Mouse (Mus musculus): ENCODE data around the gene Tgfbrap1. TPM values are rescaled to one million over a fixed set of nuclear protein-coding genes. Genes with fewer than 3 reads are reported as not detected.

Gene Tgfbrap1
- polyA plus RNA-seq (2012) = 11.5 and 12.2 TPM in 2 replicates

DNA sequence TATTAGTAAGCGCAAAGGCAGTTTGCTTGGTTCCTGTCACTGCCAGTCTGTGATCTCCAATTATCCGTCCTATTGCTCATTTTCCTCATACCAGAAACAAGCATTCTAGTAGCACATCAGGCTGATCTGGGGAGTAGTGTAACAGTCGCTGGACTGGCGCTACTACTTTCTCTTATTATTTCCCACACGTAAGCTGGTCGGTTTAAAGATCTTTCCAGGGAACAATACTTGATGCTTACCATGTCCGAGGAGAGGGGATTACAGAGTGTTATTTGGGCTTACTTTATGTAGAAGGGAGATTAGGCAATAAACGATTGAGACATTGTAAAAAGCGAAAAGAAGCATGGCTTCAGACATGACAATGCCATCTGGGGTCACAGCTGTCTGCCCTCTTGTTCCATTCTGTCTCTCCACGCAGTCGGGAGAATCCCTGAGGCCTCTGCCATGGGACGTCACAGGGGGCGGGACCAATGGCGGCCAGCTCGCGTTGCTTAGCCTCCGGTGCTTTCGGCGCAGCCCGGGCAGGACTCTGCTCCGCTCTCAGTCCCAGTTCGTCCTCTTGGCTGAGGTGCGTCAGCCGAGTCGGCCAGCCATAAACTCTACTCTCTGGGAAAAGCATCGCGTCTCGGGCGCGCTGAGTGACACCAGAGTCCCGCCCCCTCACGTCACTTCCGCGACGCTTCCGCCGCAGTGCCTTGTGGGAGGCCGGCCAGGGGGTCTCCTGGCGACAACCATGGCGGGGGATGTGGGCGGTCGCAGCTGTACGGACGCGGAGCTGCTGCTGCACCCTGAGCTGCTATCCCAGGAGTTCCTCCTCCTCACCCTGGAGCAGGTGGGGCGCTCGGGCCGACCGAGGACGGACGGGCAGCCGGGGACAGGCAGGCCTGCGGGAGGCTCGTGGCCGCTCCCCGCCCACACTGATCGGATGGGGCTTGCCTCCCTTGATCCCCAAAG, at the start of gene Tgfbrap1, which contains the start of gene AI597479:
Gene Tgfbrap1, minus strand, starts transcription at position 607 of the 954 bp plus-strand sequence.
Gene AI597479, plus strand, starts transcription at position 680 of the 954 bp plus-strand sequence.
- TF ChIP-seq GATA1 (IDR thresholded peaks at IDR 0.05; ENCODE audit: low read length) = no peak

DNA sequence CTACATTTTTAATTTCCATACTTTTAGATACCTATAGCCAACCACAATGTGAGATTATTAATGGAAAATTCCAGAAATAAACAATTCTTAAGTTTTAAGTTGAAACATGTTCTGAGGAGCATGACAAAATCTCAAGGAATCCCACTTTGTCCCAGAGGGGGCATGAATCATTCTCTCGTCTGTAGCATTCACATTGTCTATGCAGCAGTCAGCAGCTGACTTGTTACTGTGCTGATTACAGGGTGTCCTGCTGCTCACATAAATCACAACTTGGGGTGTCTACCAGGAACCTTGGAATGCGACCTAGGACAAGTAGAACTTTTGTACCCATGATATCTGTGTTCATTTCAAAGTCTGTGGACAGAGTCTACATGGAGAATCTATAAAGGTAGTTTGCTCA, 49.0 kb upstream of the Tgfbrap1 start:
- TF ChIP-seq GATA1 (IDR thresholded peaks at IDR 0.05; ENCODE audit: low read length) = no peak

DNA sequence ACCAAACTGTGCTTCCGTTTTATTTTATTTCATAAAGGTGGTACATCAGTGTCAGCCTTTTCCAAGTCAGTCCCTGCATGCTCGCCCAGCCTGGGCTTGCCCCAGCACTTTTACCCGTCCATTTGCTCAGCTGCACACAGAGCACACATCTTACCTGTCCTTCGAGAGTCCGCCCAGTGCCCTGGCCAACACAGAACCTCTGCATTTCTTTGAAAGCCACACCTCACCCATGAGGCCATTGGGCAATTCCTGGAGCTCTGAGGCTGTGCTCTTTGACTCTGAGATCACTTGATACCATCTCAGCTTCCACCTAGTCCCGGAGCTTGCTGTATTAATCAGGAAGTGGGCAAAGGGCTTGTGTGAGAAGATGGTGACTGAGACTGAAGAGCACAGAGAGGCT, 47.0 kb upstream of the Tgfbrap1 start:
- TF ChIP-seq GATA1 (IDR thresholded peaks at IDR 0.05; ENCODE audit: low read length) = no peak

DNA sequence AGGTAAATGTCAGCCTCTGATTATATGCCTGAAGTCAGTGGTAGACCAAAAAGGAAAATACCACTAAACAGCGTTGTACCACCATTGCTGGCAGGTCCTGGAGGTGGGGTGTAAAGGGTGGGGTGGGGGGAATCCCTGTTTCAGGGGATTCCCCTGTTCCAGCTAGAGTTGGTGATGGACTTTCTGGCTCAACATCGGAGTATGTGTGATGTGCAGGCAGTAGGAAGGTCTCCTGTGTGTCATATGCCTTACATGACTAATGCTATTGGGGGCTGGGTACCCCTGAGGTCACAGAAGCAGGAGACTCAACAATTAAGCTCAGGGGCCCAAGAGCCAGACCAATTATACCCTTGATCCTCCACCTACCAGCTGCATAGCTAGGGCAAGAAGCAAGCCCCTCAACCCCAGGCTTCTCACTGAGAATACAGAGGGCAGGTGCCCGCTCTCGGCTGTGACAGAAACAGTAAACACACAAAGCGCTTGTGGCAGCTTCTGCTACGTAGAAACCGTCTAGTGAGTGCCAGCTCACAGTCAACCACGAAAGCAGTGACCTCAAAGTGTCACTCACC, 46.0 kb upstream of the Tgfbrap1 start:
- TF ChIP-seq GATA1 (IDR thresholded peaks at IDR 0.05; ENCODE audit: low read length) = no peak

DNA sequence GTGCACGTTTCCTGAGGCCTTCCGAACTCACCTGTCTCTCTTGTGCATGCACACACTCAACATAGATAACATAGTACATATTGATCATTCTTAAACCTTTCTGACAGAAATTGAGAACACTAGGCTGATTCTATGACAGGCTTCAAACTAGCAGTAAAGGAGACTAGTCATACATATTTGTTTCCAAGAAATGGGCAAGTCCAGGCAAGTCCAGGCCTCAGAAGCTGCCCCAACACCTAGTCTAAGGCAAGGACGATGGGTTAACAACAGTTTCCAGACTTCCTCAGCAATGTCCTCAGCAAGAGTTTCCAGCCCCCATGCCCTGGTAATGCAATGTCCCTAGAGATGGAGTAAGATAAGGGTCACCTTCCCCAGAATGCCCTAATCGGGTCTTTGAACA, 45.4 kb upstream of the Tgfbrap1 start:
- no peak for TF ChIP-seq GATA1 (IDR thresholded peaks at IDR 0.05; ENCODE audit: low read length)

DNA sequence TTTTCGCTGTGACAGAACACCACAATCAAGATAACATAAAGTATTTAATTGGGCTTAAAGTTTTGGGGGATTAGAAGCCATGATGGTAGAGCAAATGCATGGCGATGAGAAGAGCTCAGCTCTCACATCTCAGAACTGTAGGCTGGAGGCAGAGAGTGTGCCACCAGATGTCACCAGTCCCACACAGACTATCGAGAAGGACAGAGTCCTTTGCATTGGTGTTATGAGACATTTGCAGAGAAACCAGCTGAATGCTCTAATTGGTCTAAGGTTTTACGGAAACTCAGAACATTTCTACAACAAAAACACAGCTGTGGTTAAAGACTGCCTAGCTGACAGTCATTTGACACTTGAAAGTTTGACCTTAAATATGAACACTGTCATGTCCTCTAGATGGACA, 44.8 kb upstream of the Tgfbrap1 start:
- TF ChIP-seq GATA1 (IDR thresholded peaks at IDR 0.05; ENCODE audit: low read length) = no peak

DNA sequence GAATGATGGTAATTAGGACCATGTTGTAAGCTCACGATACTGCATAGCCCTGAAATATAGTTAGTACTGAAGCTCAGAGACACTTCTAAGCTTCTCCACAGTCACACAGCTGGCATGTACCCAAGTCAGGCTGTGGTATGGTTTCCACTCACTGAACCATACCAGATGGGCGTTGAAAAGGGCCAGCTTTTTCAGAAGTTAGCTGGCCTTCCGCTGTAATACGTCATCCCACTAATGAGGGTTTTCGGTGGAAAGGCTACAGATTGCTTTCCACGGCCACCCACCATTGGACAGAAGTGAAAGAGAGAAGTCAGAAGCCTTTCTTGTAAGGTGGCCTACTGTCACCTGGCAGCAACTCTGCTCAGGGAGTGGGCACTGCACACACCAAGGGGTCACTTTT, 44.4 kb upstream of the Tgfbrap1 start:
- no peak for TF ChIP-seq GATA1 (IDR thresholded peaks at IDR 0.05; ENCODE audit: low read length)

DNA sequence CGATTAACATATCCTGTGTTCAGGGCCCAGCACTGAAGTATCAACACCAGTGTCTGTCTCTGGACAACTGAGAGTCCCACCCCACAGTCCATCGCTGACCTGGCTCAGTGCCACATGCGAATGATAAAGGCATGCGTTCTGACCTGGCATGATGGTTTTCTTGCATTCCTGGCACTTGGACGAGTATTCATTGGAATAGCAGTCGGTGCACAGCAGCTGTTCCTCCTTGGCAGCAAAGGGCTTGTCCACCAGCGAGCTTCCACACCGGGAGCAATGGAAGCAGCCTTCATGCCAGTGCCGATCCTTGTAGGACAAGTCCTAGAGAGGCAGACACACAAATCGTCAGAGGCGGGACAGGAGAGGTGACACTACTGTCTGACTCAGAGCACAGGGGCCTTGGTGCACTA, 43.1 kb upstream of the Tgfbrap1 start:
- no peak for TF ChIP-seq GATA1 (IDR thresholded peaks at IDR 0.05; ENCODE audit: low read length)

DNA sequence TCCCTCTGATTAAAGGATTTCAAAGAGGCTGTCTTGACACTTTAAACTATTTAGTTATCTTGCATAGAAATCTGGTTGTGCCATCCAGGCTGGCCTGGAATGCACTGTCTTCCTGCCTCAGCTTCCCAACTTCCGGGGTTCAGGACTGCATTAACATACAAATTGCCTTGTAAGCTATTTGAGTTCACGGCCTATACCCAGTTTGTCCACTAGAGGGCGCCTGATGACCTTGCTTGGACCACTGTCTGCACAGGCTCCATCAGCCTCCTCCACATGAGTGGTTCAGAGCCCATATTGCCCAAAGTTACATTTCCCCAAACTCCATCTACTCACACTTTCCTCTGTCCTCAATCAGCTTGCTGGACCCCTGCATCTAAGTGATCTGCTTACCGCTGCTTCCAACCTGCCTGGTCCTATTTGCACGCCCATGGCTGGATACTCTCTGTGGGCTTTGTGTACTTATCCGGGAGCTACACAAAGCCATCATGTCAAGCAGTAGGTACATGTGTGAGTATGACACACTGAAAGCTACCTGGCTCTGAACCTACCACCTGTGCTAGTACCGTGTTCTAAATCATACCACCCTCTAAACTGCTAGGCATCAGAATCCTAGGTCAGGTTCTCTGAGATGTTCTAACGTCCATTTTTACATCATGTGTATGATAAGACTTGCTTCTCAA, 41.3 kb upstream of the Tgfbrap1 start:
- no peak for TF ChIP-seq GATA1 (IDR thresholded peaks at IDR 0.05; ENCODE audit: low read length)

DNA sequence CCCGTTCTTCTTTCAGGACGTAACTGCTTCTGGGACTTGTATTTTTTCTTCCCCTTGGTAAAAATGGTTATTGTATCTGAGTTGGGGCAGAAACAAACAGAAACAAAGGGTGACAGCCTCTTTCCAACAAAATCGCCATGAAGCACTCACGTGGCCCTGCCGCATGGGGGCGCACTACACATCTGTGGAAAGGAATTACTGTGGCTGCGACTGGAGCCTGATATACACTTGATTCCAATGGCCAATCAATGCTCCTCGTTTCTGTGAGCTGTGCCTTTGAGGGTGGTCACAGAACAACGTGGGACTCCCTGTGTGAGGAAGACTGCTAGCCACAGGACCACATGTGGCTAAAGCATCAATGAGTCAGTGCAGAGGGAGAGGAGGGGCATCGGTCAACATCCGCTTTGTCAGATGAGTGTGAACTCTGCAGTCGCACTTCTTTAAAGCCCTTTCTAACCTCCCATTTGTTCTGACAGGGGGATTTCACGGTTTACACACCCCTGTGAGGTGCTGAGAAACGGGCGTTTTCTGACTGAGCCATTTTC, 39.9 kb upstream of the Tgfbrap1 start:
- TF ChIP-seq GATA1 (IDR thresholded peaks at IDR 0.05; ENCODE audit: low read length) = no peak

DNA sequence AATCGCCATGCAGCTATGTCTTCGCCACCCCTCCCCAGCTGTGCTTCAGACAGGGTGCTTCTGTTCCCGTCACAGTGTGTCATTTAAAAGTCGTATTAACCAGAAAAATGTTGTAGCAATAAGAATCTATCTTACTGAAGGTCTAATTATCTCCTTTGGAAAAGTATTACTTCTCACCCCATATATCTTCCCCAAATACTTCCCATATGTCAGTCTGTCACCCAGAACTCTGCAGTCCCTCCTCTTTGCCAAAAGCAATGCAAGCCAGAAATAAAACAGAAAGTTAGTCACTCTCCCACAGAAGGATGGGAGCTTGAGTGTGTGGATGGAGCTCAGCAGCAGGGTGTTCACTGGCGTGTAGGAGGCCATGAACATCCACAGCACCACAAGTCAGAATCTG, 38.9 kb upstream of the Tgfbrap1 start:
- TF ChIP-seq GATA1 (IDR thresholded peaks at IDR 0.05; ENCODE audit: low read length) = no peak

DNA sequence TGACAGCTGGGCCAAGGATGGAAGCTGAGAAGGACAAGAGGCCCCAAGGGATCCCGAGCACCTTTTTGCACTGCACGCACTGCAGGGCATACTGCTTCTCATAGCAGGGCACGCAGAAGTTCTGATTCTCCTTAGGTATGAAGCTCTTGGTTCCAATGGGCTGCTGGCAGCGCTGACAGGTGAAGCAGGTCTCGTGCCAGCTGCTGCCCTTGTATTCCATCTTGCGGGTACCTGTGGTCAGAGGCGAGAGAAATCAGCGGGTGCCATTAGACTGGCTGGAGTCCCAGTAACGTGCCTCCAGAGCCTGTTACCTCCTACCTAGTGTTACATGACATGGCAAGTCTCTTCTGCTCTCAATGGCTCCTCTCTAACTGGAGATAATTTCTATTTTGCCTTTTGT, 33.2 kb upstream of the Tgfbrap1 start:
- no peak for TF ChIP-seq GATA1 (IDR thresholded peaks at IDR 0.05; ENCODE audit: low read length)

DNA sequence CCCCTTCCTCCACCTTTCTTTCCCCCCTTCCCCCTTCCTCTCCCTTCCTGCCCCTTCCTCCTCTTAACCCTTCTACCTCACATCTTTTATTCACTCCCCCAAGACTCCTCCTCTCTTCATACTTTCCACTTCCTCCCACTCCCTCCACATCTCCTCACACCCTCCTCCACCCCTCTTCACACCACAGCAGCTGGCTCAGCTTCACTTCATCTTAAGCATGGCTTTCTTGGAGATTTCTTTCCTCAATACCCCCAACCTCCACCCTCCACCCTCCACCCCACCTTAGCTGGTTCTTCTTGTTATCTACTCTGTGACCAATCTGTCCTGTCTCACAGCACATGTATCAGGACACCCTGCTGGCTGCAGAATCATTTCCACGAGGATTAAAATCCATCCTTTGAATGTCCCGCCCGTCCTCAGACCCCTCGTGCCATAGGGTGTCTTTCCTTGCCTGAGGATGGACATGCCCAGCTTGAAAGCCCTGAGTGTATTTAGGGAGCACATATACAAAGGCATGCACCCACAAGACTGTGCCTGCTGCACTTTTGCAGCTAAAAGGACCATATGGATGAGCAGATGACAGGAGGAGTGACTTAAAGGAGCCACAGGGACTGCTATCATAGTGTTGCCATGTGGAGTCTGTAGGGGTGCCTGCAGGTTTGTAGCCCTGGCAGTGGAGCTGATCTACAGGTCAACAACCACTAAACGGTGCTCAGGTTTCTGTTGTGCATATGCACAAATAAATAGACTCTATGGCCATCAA, 32.0 kb upstream of the Tgfbrap1 start:
- TF ChIP-seq GATA1 (IDR thresholded peaks at IDR 0.05; ENCODE audit: low read length) = no peak

DNA sequence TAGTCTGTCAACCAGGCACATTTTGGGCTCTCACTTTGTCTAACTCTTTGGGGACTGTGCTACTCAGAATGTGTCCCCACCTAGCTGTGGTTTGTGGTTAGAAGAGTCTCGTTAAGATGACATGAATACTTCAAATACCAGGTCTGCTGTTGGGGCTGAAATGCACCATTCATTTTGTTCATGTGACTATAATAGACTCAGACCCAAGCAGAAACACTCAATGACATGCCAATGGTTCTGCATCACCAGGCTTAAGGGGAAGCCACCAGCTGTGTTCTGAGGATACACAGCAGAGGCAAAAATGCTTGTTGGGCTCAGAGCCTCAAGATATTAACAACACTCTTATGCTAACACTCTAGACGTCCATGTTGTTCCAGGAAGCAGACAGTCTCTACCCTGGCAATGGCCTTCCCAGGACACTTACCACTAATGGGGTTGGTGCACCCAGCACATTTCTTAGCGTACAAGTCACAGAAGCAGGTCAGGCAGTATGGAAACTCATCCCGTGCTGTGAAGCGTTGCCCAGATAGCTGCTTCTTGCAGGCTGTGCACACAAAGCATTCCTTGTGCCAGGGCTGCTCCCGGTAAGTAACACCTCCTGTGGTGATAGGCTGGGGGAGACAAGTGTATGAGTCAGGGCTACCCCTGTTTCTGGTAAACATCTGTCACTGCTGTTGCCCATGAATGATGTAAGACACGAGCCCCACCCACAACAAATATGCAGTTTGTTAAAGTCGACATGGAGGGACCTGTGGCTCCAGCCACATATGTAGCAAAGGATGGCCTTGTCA, 29.6 kb upstream of the Tgfbrap1 start:
- no peak for TF ChIP-seq GATA1 (IDR thresholded peaks at IDR 0.05; ENCODE audit: low read length)
